Mouse (Mus musculus): ENCODE results near the gene Lrrc51.

GRCm38 (mm10) chr7:101906696-101907095, 27.0 kb downstream of the Lrrc51 start:
- TF ChIP-seq CTCF (IDR thresholded peaks at IDR 0.05; ENCODE audit: extremely low read depth, insufficient read depth, low read length) (no peak), POLR2A (IDR thresholded peaks at IDR 0.05; ENCODE audit: extremely low read depth, insufficient read depth, low read length) (no peak)

All from cortical plate, adult 2 months (tissue).